Mouse (Mus musculus) ES-Bruce4 (cell line): Measurements from ENCODE around the gene C130050O18Rik.

Experiments
- CTCF ChIP-seq: IDR thresholded peaks from one replicate; pipeline ENCODE4 v1.8.1; 2011; ENCODE audit warnings: low read depth, low read length
- EP300 ChIP-seq: IDR thresholded peaks from 2 replicates; pipeline ENCODE4 v1.6.1; 2011; ENCODE audit warnings: low read depth, low read length; ENCODE audit not compliant: insufficient read depth
- POLR2A ChIP-seq: IDR thresholded peaks from one replicate; pipeline ENCODE4 v1.8.1; 2011; ENCODE audit warnings: low read length; ENCODE audit not compliant: insufficient read depth

GRCm38 (mm10) chr5:139387329-139388194, 17.5 kb upstream of the C130050O18Rik start:
- TF ChIP-seq EP300 (no peak), CTCF (no peak), POLR2A (no peak)
